Mouse (Mus musculus): ENCODE measurements at regions not wholly inside any gene's neighbourhood (a gene's known extent, or its start where the extent isn't known, plus 50 kb on each side); places are given as distances from the start of the nearest gene placed in this dataset.

DNA sequence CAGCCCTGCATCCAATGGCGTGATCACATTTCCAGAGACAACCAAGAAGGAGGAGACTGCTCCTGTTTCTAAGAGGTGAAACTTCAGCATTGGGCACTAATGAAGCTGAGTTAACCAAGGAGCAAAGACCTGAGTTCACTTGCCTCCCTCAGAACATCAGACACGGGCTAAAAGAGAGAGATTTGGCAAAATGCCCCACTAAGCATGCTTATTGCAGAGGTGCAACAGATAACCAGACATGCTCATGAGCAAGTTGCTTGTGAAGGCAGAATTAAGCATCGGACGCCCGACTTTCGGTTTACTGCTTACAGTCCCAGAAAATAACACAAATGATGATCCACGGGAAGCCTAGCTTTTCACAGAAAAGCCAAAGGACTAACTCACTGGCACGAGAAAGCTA lies 228.8 kb downstream of the Gm4791 start:
- Histone ChIP-seq H3K9ac (ENCODE audit: low read depth, low read length) (no peak overlapping the region), H3K79me2 (replicated peaks; ENCODE audit: control insufficient read depth, insufficient read depth, low read length) (no peaks in the 10 kb centered on the region), H3K27me3 (ENCODE audit: control insufficient read depth, insufficient read depth, low read length) (no peaks in the 10 kb centered on the region), H3K27ac (no peak overlapping the region), H3K36me3 (ENCODE audit: control insufficient read depth, insufficient read depth, low read length) (no peaks in the 10 kb centered on the region), H3K4me1 (ENCODE audit: control insufficient read depth, insufficient read depth, low read length) (no peaks in the 10 kb centered on the region), H3K4me3 (no peak overlapping the region)
- 70% methylated on average over 8 of the region's 8 CpGs for WGBS
- TF ChIP-seq POLR2A (IDR thresholded peaks at IDR 0.05; ENCODE audit: insufficient read depth, low read depth, low read length) (no peak), CTCF (IDR thresholded peaks at IDR 0.05) (no peak), EP300 (IDR thresholded peaks at IDR 0.05; ENCODE audit: insufficient read depth, low read depth, low read length) (no peak)
- intact Hi-C loops (cut with DNase I), result no loop called here
- no peak for DNase-seq

DNA sequence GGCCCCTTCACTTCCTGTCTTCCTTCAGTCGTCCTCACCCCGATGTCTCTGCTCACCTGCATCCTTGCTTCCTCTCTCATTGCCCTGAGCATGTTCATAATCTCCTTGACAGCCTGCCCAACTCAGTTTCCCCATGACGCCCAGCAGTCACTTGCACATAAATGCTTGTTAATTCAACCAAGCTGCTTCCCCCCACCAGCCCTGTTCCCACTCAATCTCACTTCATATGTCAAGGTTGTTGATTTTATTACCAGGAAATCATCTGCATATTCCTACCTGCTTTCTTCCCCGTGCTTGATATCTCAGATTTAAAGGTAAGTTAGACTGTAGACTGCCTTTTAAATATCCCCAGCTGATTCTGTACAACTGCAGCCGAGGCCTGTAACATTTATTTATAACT lies 230.2 kb downstream of the Gm4791 start:
- H3K4me3 ChIP-seq, result no peak overlapping the region
- no peaks in the 10 kb centered on the region for H3K79me2 ChIP-seq (replicated peaks; ENCODE audit: control insufficient read depth, insufficient read depth, low read length)
- H3K4me1 ChIP-seq (ENCODE audit: control insufficient read depth, insufficient read depth, low read length), result no peaks in the 10 kb centered on the region
- intact Hi-C loops (cut with DNase I), result no loop called here
- no peak for DNase-seq
- no peak overlapping the region for H3K9ac ChIP-seq (ENCODE audit: low read depth, low read length)
- no peaks in the 10 kb centered on the region for H3K36me3 ChIP-seq (ENCODE audit: control insufficient read depth, insufficient read depth, low read length)
- WGBS, result 67% methylated on average over 5 of the region's 5 CpGs
- TF ChIP-seq POLR2A (IDR thresholded peaks at IDR 0.05; ENCODE audit: insufficient read depth, low read depth, low read length) (no peak), EP300 (IDR thresholded peaks at IDR 0.05; ENCODE audit: insufficient read depth, low read depth, low read length) (no peak), CTCF (IDR thresholded peaks at IDR 0.05) (no peak)
- H3K27ac ChIP-seq, result no peak overlapping the region
- H3K27me3 ChIP-seq (ENCODE audit: control insufficient read depth, insufficient read depth, low read length), result no peaks in the 10 kb centered on the region

DNA sequence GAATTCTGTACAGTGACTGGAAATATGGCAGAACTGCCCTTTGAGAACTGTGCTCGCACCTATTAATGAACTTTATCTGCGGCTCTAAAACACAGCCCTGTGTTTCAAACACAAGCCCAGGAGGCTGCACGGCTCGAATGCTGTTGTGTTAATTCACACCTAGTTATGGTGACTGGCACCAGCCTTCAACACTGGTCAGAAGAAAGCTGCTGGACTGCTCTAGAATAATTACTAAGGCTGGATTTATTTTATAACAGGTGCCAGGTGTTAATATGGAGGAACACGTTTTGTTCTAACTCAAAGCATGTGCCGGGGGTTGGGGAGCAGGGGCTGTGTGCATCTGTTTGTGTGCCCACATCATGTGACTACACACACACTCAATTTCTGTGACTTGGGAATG lies 230.8 kb downstream of the Gm4791 start:
- 81% methylated on average over 6 of the region's 6 CpGs for WGBS
- no peaks in the 10 kb centered on the region for H3K4me1 ChIP-seq (ENCODE audit: control insufficient read depth, insufficient read depth, low read length)
- no peaks in the 10 kb centered on the region for H3K27me3 ChIP-seq (ENCODE audit: control insufficient read depth, insufficient read depth, low read length)
- no peak for DNase-seq
- H3K79me2 ChIP-seq (replicated peaks; ENCODE audit: control insufficient read depth, insufficient read depth, low read length), result no peaks in the 10 kb centered on the region
- H3K36me3 ChIP-seq (ENCODE audit: control insufficient read depth, insufficient read depth, low read length), result no peaks in the 10 kb centered on the region
- TF ChIP-seq CTCF (IDR thresholded peaks at IDR 0.05) (no peak), EP300 (IDR thresholded peaks at IDR 0.05; ENCODE audit: insufficient read depth, low read depth, low read length) (no peak), POLR2A (IDR thresholded peaks at IDR 0.05; ENCODE audit: insufficient read depth, low read depth, low read length) (no peak)
- no peak overlapping the region for H3K27ac ChIP-seq
- H3K4me3 ChIP-seq, result no peak overlapping the region
- intact Hi-C loops (cut with DNase I), result no loop called here
- H3K9ac ChIP-seq (ENCODE audit: low read depth, low read length), result no peak overlapping the region

DNA sequence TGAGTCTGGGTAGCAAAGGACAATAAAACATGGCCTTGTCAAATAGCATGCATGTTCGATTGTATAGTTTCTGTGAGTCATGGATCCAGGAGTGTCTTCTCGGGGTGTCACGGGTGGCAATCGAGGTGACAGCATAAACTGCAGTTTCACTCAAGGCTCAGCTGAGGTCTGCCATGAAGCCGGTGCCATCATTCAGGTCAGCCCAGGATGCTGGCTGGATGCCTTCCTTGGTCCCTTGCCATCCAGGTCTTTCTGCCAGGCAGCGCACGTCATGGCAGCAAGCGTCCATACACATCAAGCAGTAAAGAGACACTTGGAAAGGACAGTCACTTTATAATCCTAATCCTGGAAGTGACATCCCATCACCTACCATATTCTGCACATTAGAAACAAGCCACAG lies 242.4 kb downstream of the Gm4791 start:
- peak; percentile 51 to 62 for DNase-seq
- Histone ChIP-seq H3K27ac (no peak overlapping the region), H3K9ac (ENCODE audit: low read depth, low read length) (no peak overlapping the region), H3K4me1 (ENCODE audit: control insufficient read depth, insufficient read depth, low read length) (no peaks in the 10 kb centered on the region), H3K79me2 (replicated peaks; ENCODE audit: control insufficient read depth, insufficient read depth, low read length) (no peaks in the 10 kb centered on the region), H3K4me3 (no peak overlapping the region), H3K36me3 (ENCODE audit: control insufficient read depth, insufficient read depth, low read length) (no peaks in the 10 kb centered on the region), H3K27me3 (ENCODE audit: control insufficient read depth, insufficient read depth, low read length) (no peaks in the 10 kb centered on the region)
- intact Hi-C loops (cut with DNase I), result no loop called here
- TF ChIP-seq CTCF (IDR thresholded peaks at IDR 0.05) (no peak), POLR2A (IDR thresholded peaks at IDR 0.05; ENCODE audit: insufficient read depth, low read depth, low read length) (no peak), EP300 (IDR thresholded peaks at IDR 0.05; ENCODE audit: insufficient read depth, low read depth, low read length) (no peak)
- 63% methylated on average over 8 of the region's 8 CpGs for WGBS

DNA sequence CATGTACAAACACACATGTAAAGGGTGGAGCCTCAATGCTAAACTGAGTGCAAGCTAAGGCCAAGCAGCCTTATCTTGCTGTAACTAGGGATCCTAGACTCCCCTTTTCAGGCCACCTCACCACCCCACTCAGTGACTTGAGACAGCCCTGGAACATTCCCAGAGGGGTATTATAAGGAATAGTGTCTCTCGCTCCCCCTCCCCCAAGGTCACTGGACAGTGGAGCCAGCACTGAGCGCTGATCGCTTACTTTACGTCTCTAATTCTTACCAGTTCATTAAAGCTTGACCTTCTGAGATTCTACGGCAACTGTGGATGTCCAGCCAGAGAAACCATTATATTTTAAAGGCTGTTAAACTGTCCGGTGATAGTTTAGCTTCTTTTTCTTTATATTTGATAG lies 243.5 kb downstream of the Gm4791 start:
- no peak for DNase-seq
- H3K36me3 ChIP-seq (ENCODE audit: control insufficient read depth, insufficient read depth, low read length), result no peaks in the 10 kb centered on the region
- intact Hi-C loops (cut with DNase I), result no loop called here
- WGBS, result 88% methylated on average over 6 of the region's 6 CpGs
- no peaks in the 10 kb centered on the region for H3K79me2 ChIP-seq (replicated peaks; ENCODE audit: control insufficient read depth, insufficient read depth, low read length)
- H3K9ac ChIP-seq (ENCODE audit: low read depth, low read length), result no peak overlapping the region
- no peak overlapping the region for H3K4me3 ChIP-seq
- TF ChIP-seq EP300 (IDR thresholded peaks at IDR 0.05; ENCODE audit: insufficient read depth, low read depth, low read length) (no peak), POLR2A (IDR thresholded peaks at IDR 0.05; ENCODE audit: insufficient read depth, low read depth, low read length) (no peak), CTCF (IDR thresholded peaks at IDR 0.05) (no peak)
- H3K27me3 ChIP-seq (ENCODE audit: control insufficient read depth, insufficient read depth, low read length), result no peaks in the 10 kb centered on the region
- no peak overlapping the region for H3K27ac ChIP-seq
- H3K4me1 ChIP-seq (ENCODE audit: control insufficient read depth, insufficient read depth, low read length), result no peaks in the 10 kb centered on the region

DNA sequence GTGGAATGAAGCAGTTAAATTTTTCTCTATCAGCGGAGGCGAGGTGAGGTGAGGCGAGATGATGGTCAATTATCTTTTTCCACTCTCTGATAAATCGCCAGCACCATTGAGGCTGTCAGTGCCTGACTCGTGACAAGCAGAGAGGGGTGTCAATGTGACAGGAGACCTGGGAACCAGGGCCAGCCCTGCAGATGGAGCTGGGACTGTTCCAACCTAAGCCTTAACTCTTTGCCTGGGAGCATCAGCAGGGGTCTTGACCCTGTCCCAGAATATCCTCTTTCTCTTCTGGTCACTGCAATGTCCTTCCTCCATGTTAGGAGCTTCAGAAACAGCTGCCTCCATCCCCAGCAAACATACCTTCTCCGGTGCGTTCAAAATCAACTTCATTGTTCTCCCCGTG lies 244.0 kb downstream of the Gm4791 start:
- Histone ChIP-seq H3K4me1 (ENCODE audit: control insufficient read depth, insufficient read depth, low read length) (no peaks in the 10 kb centered on the region), H3K4me3 (no peak overlapping the region), H3K9ac (ENCODE audit: low read depth, low read length) (no peak overlapping the region), H3K36me3 (ENCODE audit: control insufficient read depth, insufficient read depth, low read length) (no peaks in the 10 kb centered on the region), H3K79me2 (replicated peaks; ENCODE audit: control insufficient read depth, insufficient read depth, low read length) (no peaks in the 10 kb centered on the region), H3K27me3 (ENCODE audit: control insufficient read depth, insufficient read depth, low read length) (no peaks in the 10 kb centered on the region), H3K27ac (no peak overlapping the region)
- TF ChIP-seq POLR2A (IDR thresholded peaks at IDR 0.05; ENCODE audit: insufficient read depth, low read depth, low read length) (no peak), EP300 (IDR thresholded peaks at IDR 0.05; ENCODE audit: insufficient read depth, low read depth, low read length) (no peak), CTCF (IDR thresholded peaks at IDR 0.05) (no peak)
- 59% methylated on average over 8 of the region's 8 CpGs for WGBS
- no peak for DNase-seq
- intact Hi-C loops (cut with DNase I), result no loop called here

All from heart, adult 2 months (tissue).